25 mouse cellular contexts compared by ENCODE assay signal in genomic region chr13:56630552-56630951, GRCm38 (mm10). TPM values are rescaled to one million over a fixed set of nuclear protein-coding genes. Genes with fewer than 3 reads are reported as not detected.
DNase-seq lines count a peak whose midpoint lies in the region; ATAC-seq and TF ChIP-seq lines count a peak whose summit lies in the region.
"Had no signal": no experiment of that assay in that cellular context is flagged by ENCODE, and none has a peak within 500 bp of the region (broad histone marks: within the 10 kb centered on the region; RNA-seq: fewer than 3 reads in every experiment).

No protein-coding gene starts in this region.

- peaks cover 18% of the 10 kb centered on the region for H3K4me1 ChIP-seq in liver, adult 2 months (ENCODE audit: control insufficient read depth, insufficient read depth, low read length)
- peaks cover 8% of the 10 kb centered on the region; the same call in 1 of the 2 replicates for H3K4me1 ChIP-seq in liver, embryonic 12.5 days
- H3K4me1 ChIP-seq: midbrain, embryonic 12.5 days had no signal

- no peak for TF ChIP-seq CTCF in liver, adult 2 months (IDR thresholded peaks at IDR 0.05; ENCODE audit: low read depth, low read length)

- H3K9ac ChIP-seq in liver, adult 2 months (ENCODE audit: low read depth, low read length) = no peak overlapping the region
- H3K9ac ChIP-seq in liver, embryonic 12.5 days = no peak overlapping the region
- H3K9ac ChIP-seq: embryonic facial prominence, embryonic 15.5 days; heart, embryonic 15.5 days; limb, embryonic 15.5 days; lung, embryonic 14.5 days; midbrain, embryonic 12.5 days; neural tube, embryonic 15.5 days had no signal

- DNase-seq in liver, adult 2 months (ENCODE audit: extremely low read depth, low read depth, low spot score) = peak; percentile 77
- DNase-seq in ES-CJ7 (ENCODE audit: low read depth, low spot score) (peak; percentile 57), adipocyte (ENCODE audit: low spot score) (peak; percentile 43)
- no peak for DNase-seq in adrenal gland, postnatal 36 days
- DNase-seq in urinary bladder, adult 18-20 months (ENCODE audit: low spot score in 2 of 2) = no peak
- DNase-seq: adrenal gland, postnatal 25 days; cerebellum, adult 9-10 months; gastrocnemius, postnatal 25 days; kidney, adult 18-20 months; kidney, postnatal 10 days; left cerebral cortex, postnatal 4 days; lung, embryonic 14.5 days; thymus, postnatal 14 days had no signal

- no peak for ATAC-seq in liver, embryonic 12.5 days
- ATAC-seq: activated CD4-positive, CD25-positive, alpha-beta regulatory T cell, adult 4 months; forebrain, embryonic 16.5 days; hindbrain, embryonic 16.5 days; Patski had no signal

- H3K27me3 ChIP-seq in liver, adult 2 months (ENCODE audit: control insufficient read depth, insufficient read depth, low read length) = no peaks in the 10 kb centered on the region
- peaks cover 6% of the 10 kb centered on the region; the same call in 1 of the 2 replicates for H3K27me3 ChIP-seq in liver, embryonic 12.5 days (replicated peaks)
- H3K27me3 ChIP-seq: embryonic facial prominence, embryonic 15.5 days; heart, embryonic 15.5 days; limb, embryonic 15.5 days; midbrain, embryonic 12.5 days; neural tube, embryonic 15.5 days; Patski had no signal

- no peaks in the 10 kb centered on the region for H3K9me3 ChIP-seq in liver, embryonic 12.5 days (replicated peaks)
- H3K9me3 ChIP-seq: embryonic facial prominence, embryonic 15.5 days; heart, embryonic 15.5 days; limb, embryonic 15.5 days; midbrain, embryonic 12.5 days; neural tube, embryonic 15.5 days had no signal

- no peak for TF ChIP-seq POLR2A in liver, adult 2 months (IDR thresholded peaks at IDR 0.05; ENCODE audit: extremely low read depth, insufficient read depth, low read length)

- H3K27ac ChIP-seq in liver, adult 2 months (replicated peaks; ENCODE audit: insufficient read depth, low read depth, low read length) = peak overlapping the region; percentile 42
- H3K27ac ChIP-seq in liver, embryonic 12.5 days = no peak overlapping the region
- H3K27ac ChIP-seq in macrophage = 0 out of 2 replicates have a peak overlapping the region, but pooled peaks have one; percentile 10
- H3K27ac ChIP-seq: embryonic facial prominence, embryonic 15.5 days; heart, embryonic 15.5 days; limb, embryonic 15.5 days; midbrain, embryonic 12.5 days; neural tube, embryonic 15.5 days had no signal

- H3K4me2 ChIP-seq in liver, embryonic 12.5 days = no peak overlapping the region
- H3K4me2 ChIP-seq: embryonic facial prominence, embryonic 15.5 days; heart, embryonic 15.5 days; limb, embryonic 15.5 days; lung, embryonic 14.5 days; midbrain, embryonic 12.5 days; neural tube, embryonic 15.5 days had no signal

- 20% methylated on average over 6 of the region's 6 CpGs for WGBS in liver, adult 2 months
- 46% methylated on average over 6 of the region's 6 CpGs for WGBS in liver, embryonic 12.5 days (ENCODE audit: insufficient replicate concordance)
- 96% methylated on average over 6 of the region's 6 CpGs for WGBS in macrophage (ENCODE audit: missing documents)

- H3K36me3 ChIP-seq in liver, adult 2 months (ENCODE audit: control insufficient read depth, insufficient read depth, low read length) = no peaks in the 10 kb centered on the region
- H3K36me3 ChIP-seq in liver, embryonic 12.5 days = 0 out of 2 replicates have a peak, but pooled peaks cover 5% of the 10 kb centered on the region
- H3K36me3 ChIP-seq in macrophage (ENCODE audit: inconsistent target) = no peaks in the 10 kb centered on the region; the same call in 1 of the 2 replicates
- H3K36me3 ChIP-seq: G1E; heart, embryonic 15.5 days; midbrain, embryonic 12.5 days; neural tube, embryonic 15.5 days had no signal

- no peak overlapping the region for H3K4me3 ChIP-seq in liver, adult 2 months (ENCODE audit: insufficient read depth, low read depth, low read length)
- no peak overlapping the region for H3K4me3 ChIP-seq in liver, embryonic 12.5 days
- H3K4me3 ChIP-seq in macrophage (ENCODE audit: inconsistent target) = no peak overlapping the region
- H3K4me3 ChIP-seq: embryonic facial prominence, embryonic 15.5 days; heart, embryonic 15.5 days; limb, embryonic 15.5 days; midbrain, embryonic 12.5 days; neural tube, embryonic 15.5 days had no signal

- H3K79me2 ChIP-seq in liver, adult 2 months (ENCODE audit: control insufficient read depth, insufficient read depth, low read length) = no peaks in the 10 kb centered on the region
- H3K79me2 ChIP-seq in macrophage (ENCODE audit: inconsistent target) = no peaks in the 10 kb centered on the region

RNA-seq across cellular contexts. Expression of gene Tgfbi, which starts 21.2 kb away (rescaled TPM):
- 34.3 and 39.3 TPM in 2 replicates for total RNA-seq in liver, adult 2 months (2014; rRNA removed)
- 23.3 and 27.2 TPM in 2 replicates for polyA plus RNA-seq in liver, adult 2 months (2012; rRNA removed)
- polyA plus RNA-seq in liver, embryonic 12.5 days (2016; fragmentation: Nextera tagmentation; extraction: Ambion mirVana) = 13.4 and 14.0 TPM in 2 replicates
- 10 to 100 TPM in 22 of 26 experiments, 1 to 10 TPM in 4; 5.1 to 68.8 (median 24.5) TPM for total RNA-seq in macrophage (2018; cell fraction: chromatin; rRNA removed)
- 10 to 100 TPM in 23 of 26 experiments, 1 to 10 TPM in 3; 8.6 to 81.9 (median 35.9) TPM for total RNA-seq in macrophage (2018; cell fraction: cytosol; rRNA removed)
- 100 to 1,000 TPM in 3 of 26 experiments, 10 to 100 TPM in 23; 12.2 to 255 (median 66.8) TPM for total RNA-seq in macrophage (2018; cell fraction: nucleus; rRNA removed)
- 9.3 to 47.2 TPM (median 39.5 TPM) in 3 replicates for polyA plus RNA-seq in macrophage (2018)
- 10 to 100 TPM; 33.1 to 50.2 TPM for total RNA-seq in adrenal gland, postnatal 36 days (2021)
- total RNA-seq: G1E had no signal

Comparison
In these comparisons a context has a peak if more than half of its experiments do, and no peak if none do; other contexts are left out.
1. DNase-seq: peak in liver, adult 2 months (single experiment), ES-CJ7 (single experiment) and adipocyte (single experiment); none in adrenal gland, postnatal 36 days (0 of 2) and urinary bladder, adult 18-20 months (0 of 2).